Mouse (Mus musculus) liver, embryonic 18 days (tissue): Measurements from ENCODE around the gene Vmn1r75. TPM values are rescaled to one million over a fixed set of nuclear protein-coding genes. Genes with fewer than 3 reads are reported as not detected.

ENCODE experiments used
- polyA plus RNA-seq: library from polyadenylated mRNA; depleted of rRNA; stranded (reverse); fragments of >200 nt; gene quantifications from 2 replicates; pipeline ENCODE4 v1.2.3, GENCODE M21; 2012; rRNA removed

Gene Vmn1r75
- not detected in 2 replicates for polyA plus RNA-seq

GRCm38 (mm10) chr7:11874330-11874729 lies at the start of gene Vmn1r75:
Gene Vmn1r75, plus strand, starts transcription at chr7:11874630.

DNA sequence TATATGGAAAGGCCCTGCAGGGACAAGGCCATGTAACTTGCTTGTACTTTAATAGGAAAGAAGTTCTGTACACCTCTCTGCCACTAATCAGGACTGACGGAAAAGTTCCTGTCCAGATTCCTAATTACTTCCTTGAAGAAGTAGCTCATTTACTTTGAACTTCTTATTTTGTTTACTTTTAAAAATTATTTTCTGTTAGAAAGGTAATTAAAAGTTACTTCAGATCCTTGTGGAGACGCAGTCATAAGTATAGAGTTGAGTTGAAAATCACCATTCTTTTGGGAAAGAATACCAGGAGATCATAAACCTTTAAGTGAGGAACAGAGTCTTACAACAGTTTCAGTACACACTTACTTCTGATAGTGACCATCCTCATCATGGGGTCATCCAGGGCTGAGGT lies 40.8 kb upstream of the Vmn1r75 start, which contains the start of gene Vmn1r74:
TSS of gene Vmn1r74 (plus strand) at position 301 of the 400 bp plus-strand sequence.

Other genes with a start within 250 kb of the Vmn1r75 start
- not detected in 2 replicates for gene Vmn1r72, start 194.5 kb upstream of the Vmn1r75 start, polyA plus RNA-seq
- not detected in 2 replicates for gene Vmn1r73, start 144.4 kb upstream of the Vmn1r75 start, polyA plus RNA-seq
- not detected in 2 replicates for gene Vmn1r74, start 40.6 kb upstream of the Vmn1r75 start, polyA plus RNA-seq
- gene Vmn1r76, start 63.6 kb downstream of the Vmn1r75 start, polyA plus RNA-seq, result not detected in 2 replicates
- not detected in 2 replicates for gene Vmn1r77, start 162.1 kb downstream of the Vmn1r75 start, polyA plus RNA-seq